In genomic region chr12:65119451-65119850, GRCm38 (mm10) we compare ENCODE assay signal across 31 mouse cellular contexts.
"Had no signal": no experiment of that assay in that cellular context is flagged by ENCODE, and none has a peak within 500 bp of the region (broad histone marks: within the 10 kb centered on the region; RNA-seq: fewer than 3 reads in every experiment).

No protein-coding gene starts in this region.

- H3K27ac ChIP-seq: limb, embryonic 10.5 days; limb, embryonic 12.5 days; limb, embryonic 13.5 days; limb, embryonic 15.5 days; liver, embryonic 12.5 days; liver, embryonic 13.5 days; liver, embryonic 14.5 days; liver, embryonic 15.5 days; lung, embryonic 15.5 days; macrophage; midbrain, embryonic 10.5 days; midbrain, embryonic 12.5 days; midbrain, embryonic 13.5 days; midbrain, embryonic 15.5 days had no signal

- H3K4me1 ChIP-seq: limb, embryonic 10.5 days; limb, embryonic 12.5 days; limb, embryonic 13.5 days; limb, embryonic 15.5 days; liver, embryonic 12.5 days; liver, embryonic 13.5 days; liver, embryonic 15.5 days; lung, embryonic 15.5 days; megakaryocyte, embryonic 14.5 days; midbrain, embryonic 10.5 days; midbrain, embryonic 12.5 days; midbrain, embryonic 13.5 days; midbrain, embryonic 15.5 days had no signal

- H3K4me2 ChIP-seq: limb, embryonic 12.5 days; limb, embryonic 13.5 days; limb, embryonic 15.5 days; liver, embryonic 11.5 days; liver, embryonic 12.5 days; liver, embryonic 13.5 days; liver, embryonic 15.5 days; lung, embryonic 14.5 days; lung, embryonic 15.5 days; midbrain, embryonic 11.5 days; midbrain, embryonic 12.5 days; midbrain, embryonic 13.5 days; midbrain, embryonic 15.5 days had no signal

- DNase-seq: left cerebral cortex, postnatal 4 days; liver; liver, embryonic 13.5 days; liver, postnatal 0 days; lung, adult 18-20 months; lung, adult 2 months; lung, embryonic 14.5 days; lung, postnatal 10 days; lung, postnatal 14 days; lung, postnatal 36 days; lung, postnatal 4 days; midbrain, embryonic 14.5 days had no signal

- H3K4me3 ChIP-seq: limb, embryonic 10.5 days; limb, embryonic 12.5 days; limb, embryonic 13.5 days; limb, embryonic 15.5 days; liver, embryonic 12.5 days; liver, embryonic 13.5 days; liver, embryonic 15.5 days; lung, embryonic 15.5 days; midbrain, embryonic 10.5 days; midbrain, embryonic 12.5 days; midbrain, embryonic 13.5 days; midbrain, embryonic 15.5 days; myocyte had no signal

- H3K9me3 ChIP-seq: limb, embryonic 10.5 days; limb, embryonic 12.5 days; limb, embryonic 13.5 days; limb, embryonic 15.5 days; liver, embryonic 12.5 days; liver, embryonic 13.5 days; liver, embryonic 15.5 days; lung, embryonic 15.5 days; megakaryocyte, embryonic 14.5 days; midbrain, embryonic 10.5 days; midbrain, embryonic 12.5 days; midbrain, embryonic 13.5 days; midbrain, embryonic 15.5 days had no signal

- H3K27me3 ChIP-seq: limb, embryonic 12.5 days; limb, embryonic 13.5 days; limb, embryonic 15.5 days; liver, embryonic 12.5 days; liver, embryonic 13.5 days; liver, embryonic 15.5 days; lung, embryonic 15.5 days; megakaryocyte, embryonic 14.5 days; midbrain, embryonic 12.5 days; midbrain, embryonic 13.5 days; midbrain, embryonic 15.5 days had no signal

- ATAC-seq: liver, embryonic 12.5 days; liver, postnatal 0 days; lung, postnatal 0 days; midbrain, embryonic 13.5 days; midbrain, embryonic 15.5 days; midbrain, embryonic 16.5 days had no signal

- H3K9ac ChIP-seq: limb, embryonic 12.5 days; limb, embryonic 13.5 days; limb, embryonic 15.5 days; liver, embryonic 12.5 days; liver, embryonic 13.5 days; liver, embryonic 14.5 days; liver, embryonic 15.5 days; liver, postnatal 0 days; lung, embryonic 14.5 days; lung, embryonic 15.5 days; midbrain, embryonic 12.5 days; midbrain, embryonic 13.5 days; midbrain, embryonic 15.5 days had no signal
